Mouse (Mus musculus) embryonic facial prominence, embryonic 11.5 days (tissue): ENCODE results near the gene Sparc. TPM values are rescaled to one million over a fixed set of nuclear protein-coding genes. Genes with fewer than 3 reads are reported as not detected.
A peak's percentile ranks its signal among the peaks of the same experiment; 100 is the strongest.

Source experiments
- ATAC-seq: fragments of 200-750 bp; cut with Nextera tagmentation; replicated peaks from 2 replicates; pipeline ENCODE4 v1.8.0; 2017; ENCODE audit warnings: low read depth; ENCODE audit not compliant: insufficient number of reproducible peaks, low FRiP score, low TSS enrichment
- DNase-seq: peaks from one replicate; pipeline ENCODE4 v3.0.0-alpha.2; 2015; ENCODE audit warnings: low spot score
- H3K27ac ChIP-seq: fragments of 300-500 bp; sonication (generic); replicated peaks from 2 replicates; pipeline ENCODE4 v1.5.1; 2014; ENCODE audit warnings: mild to moderate bottlenecking, low read depth, low read length, control low read depth
- H3K27me3 ChIP-seq: fragments of 300-500 bp; sonication (generic); 2 replicates; pipeline ENCODE4 v1.6.1; 2014; ENCODE audit warnings: mild to moderate bottlenecking, low read length, moderate library complexity, mixed read lengths; ENCODE audit not compliant: control insufficient read depth, insufficient read depth
- H3K36me3 ChIP-seq: fragments of 300-500 bp; sonication (generic); replicated peaks from 2 replicates; pipeline ENCODE4 v1.6.1; 2014; ENCODE audit warnings: low read depth, mild to moderate bottlenecking, low read length, moderate library complexity, mixed read lengths; ENCODE audit not compliant: control insufficient read depth, insufficient read depth
- H3K4me1 ChIP-seq: fragments of 300-500 bp; sonication (generic); 2 replicates; pipeline ENCODE4 v1.6.1; 2014; ENCODE audit warnings: low read length, mixed read lengths; ENCODE audit not compliant: control insufficient read depth, insufficient read depth
- H3K4me2 ChIP-seq: fragments of 300-500 bp; sonication (generic); 2 replicates; pipeline ENCODE4 v1.6.1; 2014; ENCODE audit warnings: low read depth, mild to moderate bottlenecking, control low read depth, low read length, moderate library complexity
- H3K4me3 ChIP-seq: fragments of 300-500 bp; sonication (generic); 2 replicates; pipeline ENCODE4 v1.5.1; 2014; ENCODE audit warnings: low read depth, low read length, control low read depth
- H3K9ac ChIP-seq: fragments of 300-500 bp; sonication (generic); replicated peaks from 2 replicates; pipeline ENCODE4 v1.6.1; 2014; ENCODE audit warnings: mild to moderate bottlenecking, control low read depth, low read length
- H3K9me3 ChIP-seq: fragments of 300-500 bp; sonication (generic); replicated peaks from 2 replicates; pipeline ENCODE4 v1.6.1; 2016; ENCODE audit warnings: mild to moderate bottlenecking, low read length, inconsistent platforms, mixed read lengths; ENCODE audit not compliant: control insufficient read depth
- WGBS: fragments of 180-500 bp; shearing (Covaris S2); extraction: QIAGEN DNeasy Blood & Tissue Kit; methylation state at CpG from one replicate; pipeline ENCODE4 v1.1.7; 2014; 5-methylcytosine and 5-hydroxymethylcytosine counted together
- polyA plus RNA-seq: library from polyadenylated mRNA; unstranded; fragments of >200 nt; fragmentation: Nextera tagmentation; extraction: Ambion mirVana; gene quantifications from 2 replicates; pipeline ENCODE4 v1.2.1, GENCODE M21; 2014

The Sparc gene
- polyA plus RNA-seq, 1 experiment from 2014 or later = 423 TPM

DNA sequence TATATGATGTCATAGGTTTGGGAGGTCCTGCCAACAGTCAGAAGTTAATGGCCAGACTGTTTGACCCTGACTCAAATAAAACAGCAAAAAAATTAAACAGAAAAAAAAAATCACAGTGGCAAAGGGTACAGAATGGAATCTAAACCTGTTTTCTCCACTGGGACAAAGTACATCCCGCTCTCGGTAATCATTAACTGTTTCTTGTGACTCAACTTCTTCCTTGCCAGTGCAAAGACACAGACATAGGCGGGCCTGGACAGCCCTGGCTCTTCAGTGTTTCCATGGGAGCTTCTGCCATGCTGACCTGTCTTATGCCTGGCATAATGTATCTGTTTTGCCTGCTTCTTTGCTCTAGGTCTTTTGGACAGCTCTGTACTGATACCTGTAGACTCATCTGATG is 42.2 kb upstream of the Sparc start:
- no peak for ATAC-seq
- H3K9ac ChIP-seq = no peak overlapping the region
- H3K36me3 ChIP-seq = no peaks in the 10 kb centered on the region
- H3K4me3 ChIP-seq = no peak overlapping the region
- no peaks in the 10 kb centered on the region for H3K4me1 ChIP-seq
- no peak overlapping the region for H3K27ac ChIP-seq
- H3K4me2 ChIP-seq = no peak overlapping the region
- no peaks in the 10 kb centered on the region for H3K27me3 ChIP-seq
- DNase-seq = no peak
- no peaks in the 10 kb centered on the region for H3K9me3 ChIP-seq
- WGBS = 82% methylated on average over 3 of the region's 3 CpGs

DNA sequence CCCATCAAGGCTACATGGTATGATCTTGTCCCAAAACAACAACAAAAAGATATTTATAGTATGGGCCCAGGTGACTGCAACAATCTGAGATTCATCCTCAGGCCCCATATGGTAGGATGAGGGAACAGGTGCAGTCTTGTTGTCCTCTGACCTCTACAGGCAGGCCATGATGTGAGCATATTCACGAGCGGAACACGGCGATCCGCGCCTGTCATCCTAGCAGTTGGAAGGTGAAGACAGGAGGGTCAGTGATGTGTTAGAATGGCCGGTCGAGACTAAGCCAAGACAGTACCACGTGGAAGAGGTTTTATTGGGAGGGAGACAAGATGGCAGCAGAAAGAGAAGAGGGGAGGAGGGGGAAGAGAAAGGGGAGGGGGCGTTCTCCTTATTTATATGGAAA is 41.7 kb upstream of the Sparc start:
- H3K27ac ChIP-seq = no peak overlapping the region
- H3K4me2 ChIP-seq = no peak overlapping the region
- no peak overlapping the region for H3K4me3 ChIP-seq
- no peak for DNase-seq
- H3K9me3 ChIP-seq = no peaks in the 10 kb centered on the region
- WGBS = 86% methylated on average over 10 of the region's 10 CpGs
- no peak overlapping the region for H3K9ac ChIP-seq
- no peak for ATAC-seq
- no peaks in the 10 kb centered on the region for H3K36me3 ChIP-seq
- no peaks in the 10 kb centered on the region for H3K27me3 ChIP-seq
- no peaks in the 10 kb centered on the region for H3K4me1 ChIP-seq

DNA sequence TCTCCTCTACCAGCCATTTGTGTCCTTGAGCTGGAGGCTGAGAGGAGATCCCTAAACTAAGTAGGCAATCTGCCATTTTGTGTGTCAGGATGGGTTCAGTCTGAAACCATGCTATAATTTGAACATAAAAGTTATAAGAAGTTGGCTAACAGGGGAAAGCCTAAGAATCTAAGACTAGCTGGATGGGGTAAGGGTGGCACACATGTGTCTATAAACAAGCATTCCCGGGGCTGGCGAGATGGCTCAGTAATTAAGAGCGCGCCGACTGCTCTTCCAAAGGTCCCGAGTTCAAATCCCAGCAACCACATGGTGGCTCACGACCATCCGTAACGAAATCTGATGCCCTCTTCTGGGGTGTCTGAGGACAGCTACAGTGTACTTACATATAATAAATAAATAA is 39.2 kb upstream of the Sparc start:
- WGBS = 93% methylated on average over 9 of the region's 9 CpGs
- Histone ChIP-seq H3K4me3 (no peak overlapping the region), H3K4me2 (no peak overlapping the region), H3K27ac (no peak overlapping the region), H3K27me3 (no peaks in the 10 kb centered on the region), H3K4me1 (no peaks in the 10 kb centered on the region; the same call in 1 of the 2 replicates), H3K36me3 (no peaks in the 10 kb centered on the region), H3K9ac (no peak overlapping the region), H3K9me3 (no peaks in the 10 kb centered on the region)
- DNase-seq = no peak
- no peak for ATAC-seq

DNA sequence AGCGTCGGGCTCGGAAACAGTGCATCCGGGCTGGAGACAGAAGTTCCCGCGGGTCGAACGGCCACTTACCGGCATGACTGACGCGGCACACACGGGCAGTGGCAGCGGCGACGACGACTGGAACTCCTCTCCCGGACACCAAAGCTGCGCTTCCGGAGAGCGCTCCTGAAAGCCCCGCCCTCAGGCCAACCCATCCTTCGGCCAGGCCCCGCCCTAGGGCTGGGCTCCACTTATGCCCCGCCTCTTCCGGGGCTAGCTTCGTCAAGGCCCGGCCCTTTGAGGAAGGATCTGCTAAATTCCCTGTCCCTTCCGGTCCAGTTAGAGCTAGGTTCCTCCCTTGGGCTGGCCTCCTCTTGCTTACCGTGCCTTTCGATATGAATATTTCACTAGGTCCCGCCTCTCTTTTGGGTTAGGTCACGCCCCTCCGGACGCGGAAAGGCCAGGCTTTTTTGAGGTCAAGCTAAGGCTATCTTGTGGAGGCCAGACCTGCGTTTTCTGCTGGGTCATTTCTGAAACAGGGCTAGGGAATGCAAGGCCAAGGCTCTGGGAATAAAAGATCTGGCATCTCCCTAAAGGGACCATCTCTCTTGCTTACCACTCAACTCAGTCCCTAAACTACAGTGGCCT is 38.1 kb upstream of the Sparc start, which contains the start of gene Atox1:
Gene Atox1 (minus strand): TSS at position 221 of the 627 bp plus-strand sequence.
- peak within 1 kb of the TSS; percentile 69 for H3K4me3 ChIP-seq
- no peaks in the 10 kb centered on the region for H3K36me3 ChIP-seq
- H3K9ac ChIP-seq = peak within 1 kb of the TSS; percentile 58
- H3K27ac ChIP-seq = no peak within 1 kb of the TSS
- H3K4me1 ChIP-seq = no peaks in the 10 kb centered on the region; the same call in 1 of the 2 replicates
- H3K4me2 ChIP-seq = peak within 1 kb of the TSS; percentile 84
- ATAC-seq (peak; percentile 95), DNase-seq (peak; percentile 97)
- H3K27me3 ChIP-seq = no peaks in the 10 kb centered on the region
- no peaks in the 10 kb centered on the region for H3K9me3 ChIP-seq
- under 1% methylated on average over 35 of the region's 36 CpGs for WGBS

DNA sequence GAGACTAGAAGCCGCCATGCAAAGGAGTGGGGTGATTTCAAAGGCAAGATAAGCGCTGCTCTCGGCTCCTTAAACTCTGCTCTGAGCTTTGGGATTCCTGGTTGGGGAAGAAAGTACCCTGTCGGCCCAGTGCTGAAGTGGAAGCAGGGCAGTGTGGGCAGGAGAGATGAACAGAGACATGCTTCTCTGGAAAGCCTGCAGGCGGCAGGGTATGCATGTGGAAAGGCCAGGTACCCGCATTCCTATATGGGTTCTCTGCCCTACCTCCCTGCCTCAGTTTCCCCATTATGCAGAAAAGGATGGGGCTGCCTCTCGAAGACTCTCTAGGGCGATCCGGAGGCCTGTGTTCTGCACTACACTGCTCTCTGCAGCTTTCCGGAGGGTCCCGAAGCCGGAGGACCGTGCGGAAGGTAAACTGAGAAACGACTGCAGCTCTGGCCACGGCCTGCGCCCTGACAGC is 37.6 kb upstream of the Sparc start:
- under 1% methylated on average over 17 of the region's 17 CpGs for whole genome bisulfite sequencing
- Histone ChIP-seq H3K9ac (peak overlapping the region; percentile 58), H3K4me2 (peak overlapping the region; percentile 84), H3K27me3 (no peaks in the 10 kb centered on the region), H3K27ac (no peak overlapping the region), H3K4me3 (peak overlapping the region; percentile 69), H3K9me3 (no peaks in the 10 kb centered on the region), H3K4me1 (no peaks in the 10 kb centered on the region; the same call in 1 of the 2 replicates), H3K36me3 (no peaks in the 10 kb centered on the region)
- peak; percentile 75 for ATAC-seq
- DNase-seq = peak; percentile 24

DNA sequence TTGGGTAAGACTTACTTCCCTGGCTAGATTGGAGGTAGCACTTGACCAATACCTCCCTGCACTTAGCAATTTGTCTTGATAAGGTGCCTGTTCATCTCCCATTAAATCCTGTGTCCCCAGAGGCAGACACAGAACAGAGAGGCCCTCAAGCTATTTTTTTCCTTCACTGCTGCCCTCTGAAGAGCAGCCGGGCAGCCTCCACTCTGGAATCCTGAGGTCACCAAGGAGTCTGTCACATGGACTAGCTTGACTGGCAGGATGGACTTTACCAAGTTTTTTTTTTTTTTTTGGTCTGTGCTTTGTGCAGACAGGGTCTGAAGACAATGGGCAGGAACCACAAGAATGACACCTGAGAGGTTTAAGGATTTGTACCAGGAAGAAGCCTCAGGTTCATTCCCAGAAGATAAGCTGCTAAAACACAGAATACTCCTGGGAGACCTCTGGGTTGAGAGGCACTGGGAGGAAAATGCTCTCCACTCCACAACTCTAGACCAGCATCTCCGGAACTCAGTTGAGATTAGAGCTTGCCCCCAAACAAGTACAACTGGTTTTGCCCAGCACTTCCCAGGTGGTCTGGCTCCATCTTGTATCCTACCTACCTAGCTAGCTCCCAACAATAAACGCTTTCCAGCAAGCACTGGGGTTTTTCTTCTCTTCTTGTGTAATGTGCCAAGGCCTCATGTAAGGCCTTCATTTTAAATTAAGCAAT is 37.0 kb upstream of the Sparc start:
- H3K27me3 ChIP-seq = no peaks in the 10 kb centered on the region
- H3K4me1 ChIP-seq = no peaks in the 10 kb centered on the region; the same call in 1 of the 2 replicates
- ATAC-seq (no peak), DNase-seq (peak; percentile 38)
- WGBS = 29% methylated on average over 3 of the region's 3 CpGs
- H3K27ac ChIP-seq = no peak overlapping the region
- H3K9ac ChIP-seq = peak overlapping the region; percentile 58
- no peaks in the 10 kb centered on the region for H3K36me3 ChIP-seq
- peak overlapping the region; percentile 69 for H3K4me3 ChIP-seq
- H3K4me2 ChIP-seq = peak overlapping the region; percentile 84
- no peaks in the 10 kb centered on the region for H3K9me3 ChIP-seq

DNA sequence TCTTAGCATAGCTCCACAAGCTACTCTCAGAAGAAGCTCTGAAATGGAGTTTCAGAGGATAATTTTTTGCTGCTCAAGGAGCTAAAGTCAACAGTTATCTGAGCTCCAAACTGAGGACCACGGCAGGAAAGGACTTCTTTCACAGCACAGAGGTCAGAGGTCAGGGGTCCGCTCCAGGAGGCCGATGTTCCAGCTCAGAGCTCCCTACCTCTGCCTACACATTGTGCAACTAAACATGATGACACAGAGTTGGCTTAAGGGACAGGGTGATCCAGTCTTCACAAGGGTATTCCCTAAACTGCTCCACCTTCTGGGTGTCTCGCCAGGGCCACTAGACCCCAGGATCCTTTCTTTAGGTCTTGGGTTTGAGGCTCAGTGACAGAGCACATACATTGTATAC is 35.5 kb upstream of the Sparc start:
- Histone ChIP-seq H3K4me2 (no peak overlapping the region), H3K9ac (no peak overlapping the region), H3K36me3 (no peaks in the 10 kb centered on the region), H3K4me3 (no peak overlapping the region), H3K9me3 (no peaks in the 10 kb centered on the region), H3K27ac (no peak overlapping the region), H3K27me3 (no peaks in the 10 kb centered on the region), H3K4me1 (no peaks in the 10 kb centered on the region; the same call in 1 of the 2 replicates)
- ATAC-seq (no peak), DNase-seq (no peak)
- 36% methylated on average over 4 of the region's 4 CpGs for whole genome bisulfite sequencing

DNA sequence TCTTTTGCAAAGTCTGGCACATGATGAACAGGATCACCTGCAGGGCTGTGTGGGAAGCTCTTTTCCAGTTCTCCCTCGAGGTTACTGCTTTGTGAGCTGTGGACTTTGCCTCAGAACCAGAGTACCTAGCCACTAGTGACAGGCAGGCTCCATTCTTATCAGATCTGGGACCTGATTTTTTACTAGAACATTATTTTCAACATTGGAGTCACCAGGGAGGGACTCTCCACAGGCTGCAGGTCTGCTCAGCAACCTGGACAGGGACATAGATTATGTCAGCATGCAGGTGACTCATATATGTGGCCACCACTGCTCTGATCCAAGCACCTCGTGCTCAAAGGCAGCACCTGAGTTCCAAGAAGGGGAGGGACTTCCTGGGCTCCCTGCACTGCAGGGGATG is 32.2 kb upstream of the Sparc start:
- Histone ChIP-seq H3K36me3 (no peaks in the 10 kb centered on the region; the same call in 1 of the 2 replicates), H3K9me3 (no peaks in the 10 kb centered on the region), H3K27ac (no peak overlapping the region), H3K27me3 (no peaks in the 10 kb centered on the region), H3K4me1 (no peaks in the 10 kb centered on the region; the same call in 1 of the 2 replicates), H3K4me3 (no peak overlapping the region), H3K4me2 (no peak overlapping the region), H3K9ac (no peak overlapping the region)
- no peak for ATAC-seq
- no peak for DNase-seq
- WGBS = 78% methylated on average over 2 of the region's 2 CpGs
